Mouse (Mus musculus) ES-E14 (cell line): ENCODE measurements around the gene Cacna2d1. TPM values are rescaled to one million over a fixed set of nuclear protein-coding genes. Genes with fewer than 3 reads are reported as not detected.

Experiments used
- DNase-seq: peaks from one replicate; pipeline ENCODE4 v3.0.0-alpha.2; 2013; ENCODE audit warnings: low read depth, low spot score
- H3K27ac ChIP-seq: 2 replicates; pipeline ENCODE4 v1.5.1; 2012; ENCODE audit warnings: low read depth, mild to moderate bottlenecking, low read length, moderate library complexity, mixed read lengths; ENCODE audit not compliant: poor library complexity, insufficient read depth, severe bottlenecking
- H3K36me3 ChIP-seq: 2 replicates; pipeline ENCODE4 v1.6.1; 2012; ENCODE audit warnings: mild to moderate bottlenecking, low read length, moderate library complexity, mixed read lengths; ENCODE audit not compliant: control insufficient read depth, poor library complexity, insufficient read depth, severe bottlenecking
- H3K4me1 ChIP-seq, 2 experiments: fragments of 150-350 bp in 1 of 2; sonication (generic) in 1 of 2; 2 replicates each; pipeline ENCODE4 v1.6.1; 2012; ENCODE audit warnings: low read length in 2 of 2, mild to moderate bottlenecking in 1 of 2, mixed read lengths in 1 of 2; ENCODE audit not compliant: control insufficient read depth in 2 of 2, insufficient read depth in 2 of 2, poor library complexity in 1 of 2
- H3K4me3 ChIP-seq, 2 experiments: fragments of 150-350 bp in 1 of 2; sonication (generic) in 1 of 2; 2 replicates each; pipeline ENCODE4 v1.5.1; 2012; ENCODE audit warnings: low read length in 2 of 2, low read depth in 1 of 2, mild to moderate bottlenecking in 1 of 2, mixed read lengths in 1 of 2; ENCODE audit not compliant: insufficient read depth in 1 of 2, poor library complexity in 1 of 2, severe bottlenecking in 1 of 2
- H3K9ac ChIP-seq: 2 replicates; pipeline ENCODE4 v1.6.1; 2012; ENCODE audit warnings: low read depth, mild to moderate bottlenecking, low read length, mixed read lengths; ENCODE audit not compliant: poor library complexity, insufficient read depth, severe bottlenecking
- H3K9me3 ChIP-seq: fragments of 150-350 bp; sonication (generic); 2 replicates; pipeline ENCODE4 v1.6.1; 2012; ENCODE audit warnings: low read depth, mild to moderate bottlenecking, low read length; ENCODE audit not compliant: control insufficient read depth, insufficient read depth
- CHD2 ChIP-seq: IDR thresholded peaks from 2 replicates; pipeline ENCODE4 v1.6.1; 2014; ENCODE audit warnings: mild to moderate bottlenecking, low read depth, low read length, inconsistent platforms
- HCFC1 ChIP-seq: IDR thresholded peaks from 2 replicates; pipeline ENCODE4 v1.6.1; 2012; ENCODE audit warnings: low read length, inconsistent platforms, borderline replicate concordance; ENCODE audit not compliant: insufficient read depth
- MAFK ChIP-seq: IDR thresholded peaks from 2 replicates; pipeline ENCODE4 v1.6.1; 2014; ENCODE audit warnings: mild to moderate bottlenecking, low read depth, low read length, inconsistent platforms; ENCODE audit not compliant: insufficient read depth
- ZC3H11A ChIP-seq: IDR thresholded peaks from 2 replicates; pipeline ENCODE4 v1.6.1; 2012; ENCODE audit warnings: low read depth, mild to moderate bottlenecking, inconsistent platforms, low read length, borderline replicate concordance
- ZNF384 ChIP-seq: IDR thresholded peaks from 2 replicates; pipeline ENCODE4 v1.6.1; 2012; ENCODE audit warnings: low read depth, low read length, inconsistent platforms
- in situ Hi-C, 2 experiments: fragments of 600-800 bp; cut with MboI; formaldehyde crosslinking; loops; one replicate each; pipeline ENCODE4 v1.15.1; 2025; ENCODE audit warnings: low sequenced_read_pairs in 2 of 2, inconsistent platforms in 1 of 2; ENCODE audit not compliant: unreplicated experiment in 2 of 2
- total RNA-seq: library from RNA; depleted of rRNA; stranded (reverse); fragments of 300-350 nt; gene quantifications from 2 replicates; pipeline ENCODE4 v1.2.3, GENCODE M21; 2012

Cacna2d1 gene
- total RNA-seq, 1 experiment: 6.1 TPM

GRCm38 (mm10) chr5:16362076-16362475 is 427.6 kb downstream of the Cacna2d1 start:
- no peaks in the 10 kb centered on the region for H3K4me1 ChIP-seq
- no peak overlapping the region for H3K4me3 ChIP-seq
- TF ChIP-seq ZC3H11A: no peak
- no peak for TF ChIP-seq HCFC1
- TF ChIP-seq MAFK: no peak
- TF ChIP-seq CHD2: no peak
- TF ChIP-seq ZNF384: no peak
- no peak for DNase-seq
- H3K9me3 ChIP-seq: no peaks in the 10 kb centered on the region
- H3K36me3 ChIP-seq: no peaks in the 10 kb centered on the region
- in situ Hi-C loops: no loop called here
- no peak overlapping the region for H3K27ac ChIP-seq
- no peak overlapping the region for H3K9ac ChIP-seq

GRCm38 (mm10) chr5:16363171-16363570 is 428.7 kb downstream of the Cacna2d1 start:
- H3K4me1 ChIP-seq: no peaks in the 10 kb centered on the region
- H3K9me3 ChIP-seq: no peaks in the 10 kb centered on the region
- in situ Hi-C loops: no loop called here
- no peak overlapping the region for H3K27ac ChIP-seq
- no peak overlapping the region for H3K9ac ChIP-seq
- no peak overlapping the region for H3K4me3 ChIP-seq
- no peak for TF ChIP-seq ZC3H11A
- no peak for DNase-seq
- H3K36me3 ChIP-seq: no peaks in the 10 kb centered on the region

DNA sequence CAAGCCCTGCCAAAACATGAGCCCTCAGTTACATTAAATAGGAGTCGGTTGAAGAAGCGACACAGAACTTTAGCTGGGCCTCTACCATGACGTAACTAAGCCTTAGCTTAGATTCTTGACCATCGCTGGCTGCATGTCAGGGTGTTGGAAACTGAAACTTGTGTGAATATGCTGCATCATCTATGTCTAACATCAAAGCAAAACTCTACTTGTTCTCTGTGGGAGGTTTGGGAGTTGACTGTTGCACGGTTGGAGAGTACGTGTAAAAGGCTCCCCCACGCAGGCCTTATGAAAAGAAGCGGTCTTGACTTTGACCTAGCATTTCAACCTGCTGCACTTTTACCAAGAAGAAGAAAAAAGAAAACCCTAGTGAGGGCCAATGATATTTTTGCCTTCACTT is 436.2 kb downstream of the Cacna2d1 start:
- no peak for DNase-seq
- Histone ChIP-seq H3K9me3 (no peaks in the 10 kb centered on the region), H3K27ac (no peak overlapping the region), H3K4me3 (no peak overlapping the region), H3K9ac (no peak overlapping the region), H3K4me1 (no peaks in the 10 kb centered on the region), H3K36me3 (no peaks in the 10 kb centered on the region)
- TF ChIP-seq ZNF384: no peak
- in situ Hi-C loops: no loop called here

GRCm38 (mm10) chr5:16373966-16374365 is 439.5 kb downstream of the Cacna2d1 start:
- Histone ChIP-seq H3K9ac (no peak overlapping the region), H3K27ac (no peak overlapping the region), H3K4me1 (no peaks in the 10 kb centered on the region), H3K9me3 (no peaks in the 10 kb centered on the region), H3K36me3 (no peaks in the 10 kb centered on the region), H3K4me3 (no peak overlapping the region)
- DNase-seq: no peak
- in situ Hi-C loops: no loop called here
- TF ChIP-seq HCFC1 (no peak), ZNF384 (no peak), CHD2 (no peak), MAFK (no peak), ZC3H11A (no peak)

DNA sequence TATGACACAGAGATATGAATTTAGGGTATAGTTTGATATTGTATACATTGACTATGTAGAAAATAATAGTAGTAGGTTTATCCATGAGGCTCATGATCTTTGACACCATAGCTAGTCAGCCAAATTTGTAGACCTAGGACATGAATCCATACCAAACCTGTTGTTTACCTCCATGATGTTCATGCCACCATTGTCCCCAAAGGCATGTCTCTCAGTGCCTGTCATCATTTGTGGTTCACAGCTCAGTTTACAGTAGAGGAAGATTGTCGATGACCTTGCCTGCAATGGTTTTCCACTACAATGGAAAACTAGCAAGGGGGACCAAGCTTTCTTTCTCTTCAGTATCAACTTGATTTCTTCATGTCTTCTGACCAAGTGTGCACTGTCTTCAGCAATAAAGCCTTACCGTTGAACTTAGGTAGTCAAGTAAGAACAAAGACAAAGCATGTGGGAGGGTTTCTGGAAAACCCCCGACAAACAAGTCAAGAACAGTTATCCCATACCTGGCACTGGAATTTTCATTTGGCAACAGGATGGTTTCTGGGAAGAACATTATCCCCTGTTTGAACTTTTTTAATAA is 441.9 kb downstream of the Cacna2d1 start:
- H3K4me1 ChIP-seq: no peaks in the 10 kb centered on the region
- no peak for DNase-seq
- H3K9me3 ChIP-seq: no peaks in the 10 kb centered on the region
- no peaks in the 10 kb centered on the region for H3K36me3 ChIP-seq
- H3K9ac ChIP-seq: no peak overlapping the region
- no peak overlapping the region for H3K4me3 ChIP-seq
- in situ Hi-C loops: no loop called here
- TF ChIP-seq ZNF384 (no peak), HCFC1 (no peak), CHD2 (no peak), MAFK (no peak), ZC3H11A (no peak)
- H3K27ac ChIP-seq: no peak overlapping the region
